Mouse (Mus musculus) layer of hippocampus, adult 11-12 months (tissue): ENCODE measurements around the gene Arl5c.
A peak's percentile ranks its signal among the peaks of the same experiment; 100 is the strongest.

Experiments used
- DNase-seq: peaks from one replicate; pipeline ENCODE4 v3.0.0; 2022; ENCODE audit warnings: low spot score

Gene Arl5c

DNA sequence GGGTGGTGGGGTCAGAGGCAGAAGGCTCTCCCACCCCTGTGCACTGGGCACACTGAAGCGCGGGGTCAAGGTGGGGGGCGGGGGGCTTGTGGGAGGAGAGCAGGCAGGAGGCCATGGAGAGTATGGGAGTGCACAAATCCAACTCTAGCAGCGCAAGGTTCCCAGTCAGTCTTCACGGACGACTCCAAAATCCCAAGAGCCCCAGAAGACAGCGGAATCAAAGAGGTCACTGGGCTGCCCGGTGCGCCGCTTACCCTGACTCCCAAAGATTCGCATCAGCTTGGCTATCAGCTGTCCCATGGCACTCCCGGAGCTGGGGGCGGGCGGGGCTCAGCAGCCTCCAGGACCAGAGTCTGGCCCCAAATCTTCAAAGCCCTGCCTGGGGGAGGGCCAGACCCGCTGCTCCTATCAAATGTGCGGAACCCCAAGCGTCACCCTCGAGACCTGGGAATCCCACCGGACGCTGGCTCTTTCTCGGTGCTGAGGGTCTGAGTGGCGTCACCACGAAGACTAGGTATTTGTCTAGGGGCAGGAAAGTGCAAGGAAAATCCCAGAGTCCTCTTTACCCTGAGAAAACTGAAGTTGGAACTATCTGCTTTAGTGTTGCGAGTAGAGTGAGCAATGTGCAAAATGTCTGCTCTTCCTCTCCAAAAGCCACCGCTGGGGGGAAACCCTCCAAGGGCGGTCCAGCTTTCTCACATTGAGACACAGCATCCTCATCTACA, at the start of gene Arl5c:
Arl5c (minus strand) TSS at position 618 of the 725 bp plus-strand sequence.
- DNase-seq: no peak

DNA sequence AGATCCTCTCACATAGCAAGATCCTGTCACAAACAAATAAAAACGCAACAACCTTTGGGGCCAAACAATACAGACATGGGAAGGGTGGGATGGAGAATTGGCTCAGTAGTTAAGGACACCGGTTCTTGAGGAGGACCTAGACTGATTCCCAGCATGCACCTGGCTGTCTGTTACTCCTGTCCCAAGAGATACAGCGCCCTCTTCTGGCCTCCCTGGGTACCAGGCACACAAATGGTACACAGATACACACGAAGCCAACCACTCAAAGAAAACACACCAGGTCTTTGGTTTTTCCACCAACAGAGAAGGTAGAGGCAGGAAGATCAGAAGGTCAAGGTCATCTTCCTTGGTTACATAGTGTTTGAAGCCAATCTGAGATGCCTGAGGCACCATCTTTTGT, 49.6 kb upstream of the Arl5c start:
- no peak for DNase-seq

DNA sequence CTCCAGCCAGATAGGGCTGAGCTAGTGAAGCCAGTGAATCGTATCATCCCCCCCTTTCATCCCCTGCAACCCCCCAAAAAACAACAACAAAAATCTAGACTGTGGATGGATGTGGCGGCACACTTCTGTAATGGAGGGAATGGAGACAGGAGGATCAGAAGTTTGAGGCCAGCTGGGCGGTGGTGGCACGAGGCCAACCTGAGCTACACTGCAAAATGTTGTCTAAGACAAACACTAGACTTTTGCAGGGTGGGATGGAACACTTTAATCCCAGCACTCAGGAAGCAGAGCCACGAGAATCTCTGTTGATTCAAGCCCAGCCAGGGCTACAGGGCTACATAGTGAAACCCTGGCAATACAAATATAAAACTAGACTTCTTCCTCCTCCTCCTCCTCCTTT, 48.1 kb upstream of the Arl5c start:
- DNase-seq: no peak

DNA sequence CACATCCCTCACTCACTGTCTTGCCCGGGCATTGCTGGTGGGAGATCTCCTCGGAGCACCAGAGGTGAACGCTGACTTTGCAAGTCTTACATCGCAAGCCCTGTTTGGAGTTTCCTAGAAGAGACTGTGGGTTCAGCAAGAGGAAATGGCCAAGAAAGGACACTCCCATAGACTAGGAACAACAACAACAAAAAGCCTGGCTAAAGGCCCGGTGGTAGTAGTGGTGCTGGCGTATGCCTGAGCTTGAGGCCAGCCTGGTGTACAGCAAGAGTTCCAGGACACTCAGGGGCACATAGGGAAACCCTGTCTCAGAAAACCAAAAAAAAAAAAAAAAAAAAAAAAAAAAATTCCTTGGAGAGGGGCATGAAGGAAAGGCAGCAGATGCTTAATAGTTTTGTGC, 46.8 kb upstream of the Arl5c start:
- no peak for DNase-seq

DNA sequence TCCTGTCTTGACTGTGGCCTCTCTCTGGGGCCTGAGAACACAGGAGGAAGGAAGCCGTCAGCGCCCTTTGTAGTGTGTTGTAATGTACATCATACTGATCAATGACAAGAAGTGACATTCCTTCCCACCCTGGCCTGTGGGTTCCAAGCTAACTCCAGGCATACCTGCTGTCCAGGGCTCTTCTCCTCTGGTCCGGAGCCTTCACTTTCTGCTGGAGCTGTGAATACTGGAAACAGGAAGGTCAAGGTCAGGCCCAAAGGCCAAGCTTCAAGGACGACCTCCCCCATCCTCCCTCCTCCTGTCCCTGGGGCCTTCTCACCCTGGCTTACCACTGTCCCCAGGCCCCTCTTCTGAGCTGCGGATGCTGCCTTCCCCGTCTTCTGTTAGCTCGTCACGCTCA, 45.0 kb upstream of the Arl5c start:
- DNase-seq: no peak

DNA sequence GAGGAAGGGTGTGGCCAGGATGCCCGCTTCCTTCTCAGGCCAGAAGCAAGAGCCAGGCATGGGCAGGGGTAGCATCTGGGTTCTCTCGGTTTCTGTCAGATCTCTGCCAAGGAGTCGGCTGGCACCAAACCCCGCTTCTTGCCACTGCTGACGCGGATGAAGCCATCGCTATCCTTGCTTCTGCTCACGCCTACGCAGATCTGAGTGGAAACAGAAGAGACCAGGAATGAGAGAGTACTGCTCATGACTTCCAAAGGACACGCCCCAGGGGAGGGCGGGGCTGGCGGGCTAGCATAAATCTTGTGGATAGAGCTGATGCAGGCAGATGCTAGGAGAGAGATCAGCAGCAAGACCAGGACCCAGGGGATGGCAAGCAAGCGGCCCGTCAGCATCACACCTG, 41.9 kb upstream of the Arl5c start:
- no peak for DNase-seq

DNA sequence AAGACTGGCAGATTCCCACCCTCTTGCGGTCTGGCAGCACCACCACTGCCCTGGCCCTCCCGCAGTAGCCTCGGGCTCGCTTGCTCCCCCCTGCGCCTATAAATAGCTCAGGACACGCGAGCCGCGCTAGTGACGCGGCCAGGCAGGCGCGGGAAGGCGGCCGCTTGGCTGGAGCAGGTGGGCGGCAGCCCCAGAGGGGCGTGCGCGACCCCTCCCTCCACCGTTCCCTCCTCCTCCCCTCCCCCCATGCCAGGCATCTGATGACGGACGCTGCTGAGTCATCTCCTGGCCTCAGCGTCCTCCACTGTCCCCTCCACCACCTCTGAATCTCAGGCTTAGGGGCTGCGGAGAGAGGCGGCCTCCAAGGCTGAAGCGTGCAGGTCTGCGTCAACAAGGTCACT, 40.0 kb upstream of the Arl5c start:
- DNase-seq: no peak

DNA sequence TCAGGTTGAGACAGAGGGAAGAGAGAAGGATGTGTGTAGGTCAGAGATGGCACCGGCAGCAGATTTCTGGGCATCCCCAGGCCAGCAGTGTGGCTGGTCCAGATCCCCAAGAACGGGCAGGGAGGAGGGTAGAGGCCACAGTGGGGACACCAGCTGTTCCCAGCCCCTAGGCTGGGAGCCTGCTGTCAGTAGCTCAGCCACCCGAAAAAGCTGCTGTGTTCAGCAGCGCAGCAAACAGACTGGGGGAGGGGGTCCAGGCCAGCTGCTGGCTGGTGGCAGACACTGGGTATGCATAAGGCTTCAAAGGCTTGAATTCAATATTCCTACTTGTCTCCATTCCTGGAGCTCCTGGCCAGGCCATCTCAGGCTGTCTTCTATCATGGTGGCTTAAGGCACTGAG, 38.9 kb upstream of the Arl5c start:
- no peak for DNase-seq

DNA sequence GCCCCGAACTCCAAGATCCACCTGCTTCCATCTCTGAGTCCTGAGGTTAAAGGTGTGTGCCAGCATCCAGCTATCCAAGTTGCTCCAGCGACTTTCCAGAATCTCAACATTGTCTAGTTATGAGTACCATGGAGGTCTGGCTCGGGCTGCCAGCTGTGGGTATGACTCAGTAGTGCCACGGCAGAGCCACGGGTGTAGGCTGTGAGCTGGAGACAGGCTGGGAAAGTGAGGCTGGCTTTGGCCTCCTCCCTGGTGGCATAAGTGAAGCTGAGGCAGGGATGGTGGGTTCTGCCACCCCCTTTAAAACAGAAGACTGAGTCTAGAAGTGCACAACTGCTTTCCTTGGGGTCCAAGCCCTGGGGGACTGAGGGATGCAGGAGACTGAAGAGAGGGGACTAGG, 38.1 kb upstream of the Arl5c start:
- DNase-seq: no peak

DNA sequence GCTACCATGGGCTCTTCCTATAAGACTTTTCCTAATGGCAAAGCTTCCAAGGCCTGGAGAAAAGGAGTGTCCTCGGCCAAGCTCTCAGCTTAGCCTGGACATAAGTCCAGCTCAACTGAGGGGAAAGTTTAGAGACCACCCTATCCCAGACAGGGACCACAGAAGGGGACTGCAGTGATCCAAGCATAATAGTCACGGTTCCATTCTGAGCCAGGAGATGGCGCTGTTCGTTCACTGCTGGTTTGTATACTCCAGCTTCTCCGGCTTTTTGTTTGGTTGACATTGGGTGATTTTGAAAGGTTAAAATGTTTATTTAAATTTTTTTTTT, 35.4 kb upstream of the Arl5c start:
- DNase-seq: peak; percentile 84

DNA sequence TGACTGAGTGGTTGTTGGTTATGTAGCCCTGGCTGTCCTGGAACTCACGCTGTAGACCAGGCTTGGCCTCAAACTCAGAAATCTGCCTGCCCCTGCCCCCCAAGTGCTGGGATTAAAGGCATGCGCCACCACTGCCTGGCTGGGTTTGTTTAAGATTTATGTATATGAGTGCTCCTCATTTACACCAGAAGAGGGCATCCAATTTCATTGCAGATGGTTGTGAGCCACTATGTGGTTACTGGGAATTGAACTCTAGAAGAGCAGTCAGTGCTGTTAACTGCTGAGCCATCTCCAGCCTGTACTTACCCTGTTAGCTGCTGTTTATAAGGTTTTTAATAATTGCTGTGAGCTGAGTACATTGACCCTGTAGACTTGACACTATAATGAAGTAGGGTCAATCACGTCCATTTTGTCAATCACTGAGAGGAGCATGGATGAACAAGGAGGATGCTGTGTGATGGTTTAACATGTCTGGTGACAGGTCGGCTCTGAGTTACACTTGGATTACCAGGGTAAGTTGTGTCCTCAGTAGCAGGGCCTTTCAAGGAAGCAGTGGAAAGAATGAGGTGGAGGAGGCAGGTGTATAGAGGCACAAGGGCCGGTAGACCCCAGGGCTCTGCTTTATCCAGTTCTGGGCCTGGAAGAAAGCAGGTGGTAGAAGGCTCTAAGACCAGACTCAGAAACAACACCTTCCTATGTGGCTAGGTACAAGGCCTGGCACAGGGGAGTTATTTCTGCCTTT, 34.9 kb upstream of the Arl5c start:
- DNase-seq: no peak

DNA sequence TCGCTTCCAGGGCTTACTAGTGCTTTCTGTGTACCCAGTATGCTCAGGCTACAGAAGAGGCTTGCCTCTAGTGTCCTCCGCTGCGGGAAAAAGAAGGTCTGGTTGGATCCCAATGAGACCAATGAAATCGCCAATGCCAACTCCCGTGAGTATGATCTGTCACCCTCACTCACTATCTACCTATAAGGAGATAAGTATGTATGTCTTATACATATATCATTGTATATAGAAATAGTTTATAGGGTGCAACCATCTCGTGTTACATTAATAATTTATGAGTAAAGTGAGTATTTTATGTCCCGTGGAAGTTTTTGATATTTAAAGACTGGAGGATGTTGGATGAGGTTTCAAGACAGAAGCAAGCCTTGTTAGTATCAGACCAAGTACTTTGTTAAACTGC, 31.8 kb upstream of the Arl5c start:
- no peak for DNase-seq

DNA sequence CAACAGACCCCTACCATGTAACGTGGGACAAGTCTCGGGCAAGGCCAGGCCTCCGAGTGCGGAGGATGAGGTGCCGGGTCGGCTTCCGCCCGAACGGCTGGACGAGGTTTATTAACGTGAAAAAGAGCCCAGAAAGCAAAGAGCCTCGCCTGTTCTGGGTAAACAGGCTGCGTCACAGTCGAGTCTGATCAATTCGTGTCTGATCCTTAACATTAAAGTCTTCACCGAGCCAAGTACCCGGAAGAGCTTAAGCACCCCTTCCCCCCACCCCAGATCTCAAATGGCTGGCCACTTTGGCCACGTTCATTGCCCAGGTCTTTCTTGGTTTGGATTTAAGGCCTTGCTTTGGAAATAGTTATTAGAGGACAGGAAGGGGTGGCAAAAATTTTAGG, 31.3 kb upstream of the Arl5c start:
- no peak for DNase-seq

DNA sequence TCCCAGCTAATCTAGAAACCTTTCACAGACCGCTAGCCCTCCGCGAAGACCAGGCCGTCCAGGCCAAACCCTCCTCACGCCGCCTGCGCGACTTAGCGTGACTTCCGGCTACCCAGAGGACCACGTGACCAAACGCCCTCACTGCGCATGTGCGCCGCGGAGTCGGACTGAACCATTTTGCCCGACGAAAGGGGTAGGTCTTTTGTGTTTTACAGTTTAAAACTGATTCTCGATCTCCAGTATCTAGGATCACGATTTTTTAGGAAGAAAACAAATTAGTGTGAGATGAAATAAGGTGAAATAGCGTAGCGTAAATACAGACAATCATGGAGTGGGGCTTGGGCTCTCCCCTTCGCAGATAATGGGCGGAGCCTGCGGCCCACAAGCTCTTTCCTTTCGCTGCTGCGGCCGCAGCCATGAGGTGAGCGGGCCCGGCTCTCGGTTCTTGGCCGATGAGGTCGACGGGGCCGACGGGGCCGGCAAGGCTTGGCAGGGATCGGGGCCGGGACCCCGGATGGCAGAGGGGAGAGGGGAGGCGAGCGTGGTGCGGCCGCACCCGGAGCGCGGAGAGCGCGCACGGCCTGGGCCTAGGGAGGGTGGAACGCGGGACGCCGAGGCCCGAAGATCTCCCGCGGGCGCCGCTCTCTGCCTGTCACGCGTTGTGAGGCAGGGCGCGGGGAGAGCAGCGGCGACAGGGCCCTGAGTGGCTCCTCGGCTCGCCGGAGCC, 30.8 kb upstream of the Arl5c start, which contains the start of gene Rpl19:
Rpl19 (plus strand) TSS at position 141 of the 727 bp plus-strand sequence.
- DNase-seq: peak; percentile 93

DNA sequence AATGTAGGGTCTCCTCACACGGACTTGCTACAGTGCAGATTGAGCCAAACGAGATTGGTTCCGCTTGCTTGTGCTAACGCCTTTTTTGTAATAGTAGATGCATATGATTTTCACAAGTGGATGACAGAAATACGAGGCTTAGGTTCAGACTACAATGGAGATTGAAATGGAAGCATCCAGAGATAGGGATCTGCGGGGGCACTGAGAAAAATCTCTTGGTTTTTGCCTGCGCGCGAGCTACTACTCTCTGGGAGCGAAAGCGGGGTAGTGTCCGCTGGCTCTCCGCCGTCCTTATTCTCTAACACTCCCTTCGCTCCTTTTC, 30.2 kb upstream of the Arl5c start:
- DNase-seq: no peak

DNA sequence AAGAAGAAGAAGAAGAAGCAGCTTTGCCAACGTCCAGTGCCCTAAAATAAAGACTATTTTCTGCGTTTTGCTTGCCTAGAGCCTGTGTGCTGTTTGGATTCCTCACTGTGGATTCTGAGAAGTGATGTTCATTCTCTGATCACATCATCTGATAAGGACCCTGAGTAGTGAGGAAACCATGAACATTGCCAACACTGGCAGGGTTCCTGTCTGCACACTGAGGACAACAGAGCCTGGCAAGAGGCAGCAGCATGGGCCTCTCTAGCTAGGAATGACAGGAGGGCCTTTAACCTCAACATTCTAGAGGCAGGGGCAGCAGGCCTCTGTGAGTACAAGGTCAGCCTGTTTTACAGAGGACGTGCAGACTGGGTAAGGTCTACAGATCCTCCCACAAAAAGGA, 28.5 kb upstream of the Arl5c start:
- DNase-seq: no peak

DNA sequence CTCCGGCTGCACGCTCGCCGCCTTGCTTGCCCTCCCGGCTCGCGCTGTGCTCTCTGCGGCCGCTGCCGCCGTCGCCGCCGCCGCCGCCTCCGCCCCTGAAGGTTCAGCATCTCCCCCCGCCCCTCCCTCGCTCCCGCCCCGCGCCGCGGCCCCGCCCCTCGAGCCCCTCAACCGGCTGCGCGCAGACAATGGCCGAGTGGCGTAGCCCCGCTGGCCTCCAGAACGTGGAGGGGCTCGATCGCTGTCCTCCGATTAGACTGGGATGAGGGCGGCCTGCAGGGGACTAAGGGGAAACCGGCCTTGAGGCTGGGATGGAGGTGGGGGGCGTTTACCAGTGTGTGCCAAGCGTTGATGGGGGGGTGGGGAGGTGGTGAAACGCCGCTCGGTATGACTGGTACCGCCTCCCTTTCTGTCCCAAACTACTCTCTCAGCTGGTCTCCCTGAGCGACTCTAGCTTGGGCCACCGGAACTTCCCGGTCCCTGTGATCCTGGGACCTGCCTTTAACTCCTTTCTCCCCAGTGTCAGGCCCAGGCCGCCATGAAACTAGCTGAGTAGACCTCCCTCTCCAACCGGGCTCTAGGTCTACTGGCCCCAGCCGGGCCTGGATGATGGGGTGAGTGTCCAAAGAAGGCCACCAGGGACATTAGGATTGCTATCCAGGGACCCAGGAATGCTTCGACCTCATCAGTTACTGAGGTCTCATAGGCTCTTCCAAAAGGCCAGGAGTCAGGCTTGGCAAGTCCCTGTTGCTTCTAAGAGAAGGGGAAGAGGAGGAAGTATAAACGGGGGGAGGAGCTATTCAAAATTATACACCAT, 26.8 kb upstream of the Arl5c start, which contains the start of gene Cacnb1:
Cacnb1 (minus strand) TSS at position 480 of the 817 bp plus-strand sequence.
- no peak for DNase-seq

DNA sequence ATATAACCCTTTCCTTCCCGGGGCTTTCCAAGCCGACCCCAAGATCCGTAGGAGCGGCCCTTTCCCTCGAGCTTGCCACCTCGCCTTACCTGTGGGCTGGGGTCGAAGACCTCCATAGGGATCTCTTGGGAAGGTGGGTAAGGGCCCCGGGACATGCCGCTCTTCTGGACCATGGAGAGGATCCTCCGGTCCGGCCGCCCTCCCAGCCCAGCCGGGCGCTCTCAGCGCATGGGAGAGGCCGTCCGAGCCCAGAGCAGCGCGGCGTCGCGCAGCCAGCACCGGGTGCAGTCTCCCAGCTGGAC, 26.2 kb upstream of the Arl5c start:
- DNase-seq: no peak

DNA sequence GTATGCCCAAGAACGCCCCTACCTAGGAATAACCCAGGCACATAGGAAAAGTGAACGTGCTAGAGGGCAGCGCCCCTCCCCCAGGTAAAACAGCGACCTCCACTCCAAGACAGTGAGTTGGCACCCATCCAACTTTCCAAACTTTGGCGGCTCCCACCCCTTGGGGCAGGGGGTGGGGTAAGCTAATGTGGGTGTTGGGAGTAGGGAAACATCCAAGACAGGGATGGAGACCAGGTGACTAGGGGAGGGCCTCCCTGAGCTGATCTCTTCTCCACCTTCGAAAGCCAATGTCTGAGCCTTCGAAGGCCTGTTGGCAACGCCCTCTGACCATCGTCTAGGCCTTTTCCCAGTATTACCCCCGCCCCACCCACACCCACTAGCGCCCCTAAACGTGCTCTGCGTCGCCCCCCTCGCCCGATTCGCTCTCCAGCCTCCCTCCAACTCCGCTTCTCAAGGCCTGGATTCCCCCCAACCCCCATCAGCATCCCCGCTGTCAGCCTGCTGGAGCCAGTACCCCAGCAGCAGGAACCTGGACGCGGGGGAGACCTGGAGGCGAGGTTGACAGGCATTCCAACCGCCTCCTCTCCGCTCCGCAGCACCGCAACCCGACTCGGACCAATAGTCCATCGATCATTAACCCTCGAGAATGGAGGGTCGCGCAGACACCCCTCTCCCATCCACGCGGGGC, 25.7 kb upstream of the Arl5c start:
- DNase-seq: no peak

DNA sequence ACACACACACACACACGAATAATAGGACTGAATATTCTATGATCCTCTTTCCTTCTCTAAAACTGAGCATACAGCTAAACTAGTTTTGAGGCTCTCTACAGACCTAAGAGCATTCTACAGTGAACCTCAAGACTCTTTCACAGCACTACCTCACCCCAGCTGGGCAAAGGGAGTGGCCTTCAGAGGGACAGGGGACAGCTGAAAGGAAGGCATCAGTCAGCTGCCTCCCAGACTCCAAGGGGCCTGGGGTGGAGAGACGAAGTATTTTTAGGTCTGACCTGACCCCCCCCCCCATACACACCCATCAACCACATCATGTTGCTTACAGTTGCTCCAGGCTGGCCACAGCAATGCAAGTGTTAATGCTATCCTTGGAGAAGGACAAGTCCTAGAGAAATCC, 25.1 kb upstream of the Arl5c start:
- no peak for DNase-seq

DNA sequence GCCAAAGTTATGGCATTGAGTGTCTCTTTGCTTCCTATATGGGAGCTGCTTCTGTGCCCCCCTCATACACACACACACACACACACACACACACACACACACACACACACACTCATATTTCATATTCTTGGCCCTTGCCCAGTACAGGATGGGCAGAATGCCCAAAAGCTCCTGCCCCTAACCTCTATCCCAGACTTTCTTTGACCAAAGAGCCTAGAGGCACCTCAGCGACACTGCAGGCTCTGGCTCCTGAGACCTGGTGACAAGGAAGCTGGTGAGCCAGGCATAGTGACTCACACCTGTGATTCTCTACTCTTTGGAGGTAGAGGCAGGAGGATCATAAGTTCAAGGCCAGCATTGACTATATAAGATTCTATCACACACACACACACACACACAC, 24.7 kb upstream of the Arl5c start:
- DNase-seq: no peak
